Mouse (Mus musculus) lung, postnatal 0 days (tissue): Measurements from ENCODE around the gene Tmem92. TPM values are rescaled to one million over a fixed set of nuclear protein-coding genes. Genes with fewer than 3 reads are reported as not detected.
A peak's percentile ranks its signal among the peaks of the same experiment; 100 is the strongest.

Experiments
- ATAC-seq: fragments of 200-750 bp; cut with Nextera tagmentation; 2 replicates; pipeline ENCODE4 v1.8.0; 2017; ENCODE audit warnings: moderate library complexity
- DNase-seq: peaks from one replicate; pipeline ENCODE4 v3.0.0-alpha.2; 2016; ENCODE audit warnings: low spot score
- H3K27ac ChIP-seq: fragments of 300-500 bp; sonication (generic); 2 replicates; pipeline ENCODE4 v1.5.1; 2014; ENCODE audit warnings: antibody characterized with exemption, mild to moderate bottlenecking, low read length, mixed read lengths
- H3K27me3 ChIP-seq: fragments of 300-500 bp; sonication (generic); replicated peaks from 2 replicates; pipeline ENCODE4 v1.6.1; 2014; ENCODE audit warnings: low read length, mixed read lengths; ENCODE audit not compliant: insufficient read depth
- H3K36me3 ChIP-seq: fragments of 300-500 bp; sonication (generic); 2 replicates; pipeline ENCODE4 v1.6.1; 2014; ENCODE audit warnings: low read length, mixed read lengths; ENCODE audit not compliant: insufficient read depth
- H3K4me1 ChIP-seq: fragments of 300-500 bp; sonication (generic); 2 replicates; pipeline ENCODE4 v1.6.1; 2014; ENCODE audit warnings: antibody characterized with exemption, low read depth, low read length, mixed read lengths; ENCODE audit not compliant: insufficient read depth
- H3K4me2 ChIP-seq: fragments of 300-500 bp; sonication (generic); replicated peaks from 2 replicates; pipeline ENCODE4 v1.6.1; 2014; ENCODE audit warnings: low read depth, mild to moderate bottlenecking, low read length, moderate library complexity, mixed read lengths
- H3K4me3 ChIP-seq: fragments of 300-500 bp; sonication (generic); 2 replicates; pipeline ENCODE4 v1.5.1; 2014; ENCODE audit warnings: low read depth, low read length
- H3K9ac ChIP-seq: fragments of 300-500 bp; sonication (generic); replicated peaks from 2 replicates; pipeline ENCODE4 v1.6.1; 2014; ENCODE audit warnings: low read depth, mild to moderate bottlenecking
- H3K9me3 ChIP-seq: fragments of 300-500 bp; sonication (generic); 2 replicates; pipeline ENCODE4 v1.6.1; 2016; ENCODE audit warnings: low read length, mixed read lengths
- CTCF ChIP-seq: IDR thresholded peaks from 2 replicates; pipeline ENCODE4 v1.5.1; 2016; ENCODE audit warnings: antibody characterized with exemption, mild to moderate bottlenecking
- EP300 ChIP-seq: IDR thresholded peaks from 2 replicates; pipeline ENCODE4 v1.6.1; 2016; ENCODE audit warnings: antibody characterized with exemption, mild to moderate bottlenecking, control low read depth
- WGBS: fragments of 180-500 bp; shearing (Covaris S2); extraction: QIAGEN DNeasy Blood & Tissue Kit; methylation state at CpG from one replicate; pipeline ENCODE4 v1.1.7; 2014; 5-methylcytosine and 5-hydroxymethylcytosine counted together
- polyA plus RNA-seq: library from polyadenylated mRNA; unstranded; fragments of >200 nt; fragmentation: Nextera tagmentation; extraction: Ambion mirVana; gene quantifications from 2 replicates; pipeline ENCODE4 v1.2.1, GENCODE M21; 2015

The Tmem92 gene
- polyA plus RNA-seq, 1 experiment from 2014 or later = not detected

DNA sequence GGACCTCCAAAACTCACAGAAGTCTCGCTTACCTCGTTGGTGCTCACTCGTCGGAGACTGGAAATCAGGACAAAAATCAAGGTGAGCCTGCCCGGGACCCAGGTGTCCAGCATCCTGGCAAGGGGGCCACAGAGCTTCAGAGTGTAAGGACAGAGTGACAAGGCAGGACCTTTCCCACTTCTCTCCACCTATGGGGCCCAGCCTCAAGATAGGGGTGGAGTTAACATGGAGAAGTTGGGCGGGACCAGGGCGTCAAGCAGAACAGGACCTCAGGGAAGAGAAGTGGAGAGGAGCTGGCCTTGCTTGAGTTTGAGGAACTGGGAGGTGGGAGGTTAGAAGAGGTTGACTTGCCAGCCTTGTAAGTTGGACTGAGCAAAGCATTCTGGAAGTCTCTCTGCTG lies 21.7 kb downstream of the Tmem92 start:
- 62% methylated on average over 7 of the region's 7 CpGs for WGBS

GRCm38 (mm10) chr11:94760364-94760763 lies 22.1 kb downstream of the Tmem92 start:
- no peak for ATAC-seq
- 48% methylated on average over 3 of the region's 3 CpGs for WGBS

More for the DNA sequence above, 21.7 kb downstream of the Tmem92 start:
- no peaks in the 10 kb centered on the region for H3K27me3 ChIP-seq
- no peak for TF ChIP-seq CTCF
- TF ChIP-seq EP300 = no peak
- no peak overlapping the region for H3K4me2 ChIP-seq
- no peaks in the 10 kb centered on the region for H3K9me3 ChIP-seq
- no peak for ATAC-seq
- H3K27ac ChIP-seq = no peak overlapping the region
- no peak overlapping the region for H3K4me3 ChIP-seq
- no peak for DNase-seq
- H3K9ac ChIP-seq = no peak overlapping the region
- H3K4me1 ChIP-seq = no peaks in the 10 kb centered on the region
- no peaks in the 10 kb centered on the region for H3K36me3 ChIP-seq

GRCm38 (mm10) chr11:94759916-94760315 lies 22.6 kb downstream of the Tmem92 start:
- no peaks in the 10 kb centered on the region for H3K27me3 ChIP-seq
- no peak overlapping the region for H3K4me3 ChIP-seq
- H3K4me2 ChIP-seq = no peak overlapping the region
- ATAC-seq = no peak
- 70% methylated on average over 6 of the region's 6 CpGs for WGBS
- H3K27ac ChIP-seq = no peak overlapping the region
- TF ChIP-seq EP300 (no peak), CTCF (no peak)
- H3K36me3 ChIP-seq = no peaks in the 10 kb centered on the region
- no peaks in the 10 kb centered on the region for H3K9me3 ChIP-seq
- H3K4me1 ChIP-seq = no peaks in the 10 kb centered on the region
- no peak overlapping the region for H3K9ac ChIP-seq
- no peak for DNase-seq

More at GRCm38 (mm10) chr11:94760364-94760763, 22.1 kb downstream of the Tmem92 start:
- Histone ChIP-seq H3K27me3 (no peaks in the 10 kb centered on the region), H3K4me3 (no peak overlapping the region), H3K27ac (no peak overlapping the region), H3K36me3 (no peaks in the 10 kb centered on the region), H3K4me1 (no peaks in the 10 kb centered on the region), H3K4me2 (no peak overlapping the region), H3K9me3 (no peaks in the 10 kb centered on the region), H3K9ac (no peak overlapping the region)
- no peak for DNase-seq
- TF ChIP-seq EP300 = no peak
- TF ChIP-seq CTCF = no peak

- no peak overlapping the region for H3K4me3 ChIP-seq
- H3K27me3 ChIP-seq = no peaks in the 10 kb centered on the region
- no peak overlapping the region for H3K4me2 ChIP-seq
- no peak overlapping the region for H3K9ac ChIP-seq
- H3K4me1 ChIP-seq = no peaks in the 10 kb centered on the region
- H3K36me3 ChIP-seq = no peaks in the 10 kb centered on the region
- no peak overlapping the region for H3K27ac ChIP-seq
- H3K9me3 ChIP-seq = no peaks in the 10 kb centered on the region
- TF ChIP-seq CTCF = no peak
- no peak for TF ChIP-seq EP300
- ATAC-seq (no peak), DNase-seq (peak; percentile 12)
- WGBS = 20% methylated on average over 2 of the region's 2 CpGs
Measured at GRCm38 (mm10) chr11:94752946-94753713, 29.4 kb downstream of the Tmem92 start.

DNA sequence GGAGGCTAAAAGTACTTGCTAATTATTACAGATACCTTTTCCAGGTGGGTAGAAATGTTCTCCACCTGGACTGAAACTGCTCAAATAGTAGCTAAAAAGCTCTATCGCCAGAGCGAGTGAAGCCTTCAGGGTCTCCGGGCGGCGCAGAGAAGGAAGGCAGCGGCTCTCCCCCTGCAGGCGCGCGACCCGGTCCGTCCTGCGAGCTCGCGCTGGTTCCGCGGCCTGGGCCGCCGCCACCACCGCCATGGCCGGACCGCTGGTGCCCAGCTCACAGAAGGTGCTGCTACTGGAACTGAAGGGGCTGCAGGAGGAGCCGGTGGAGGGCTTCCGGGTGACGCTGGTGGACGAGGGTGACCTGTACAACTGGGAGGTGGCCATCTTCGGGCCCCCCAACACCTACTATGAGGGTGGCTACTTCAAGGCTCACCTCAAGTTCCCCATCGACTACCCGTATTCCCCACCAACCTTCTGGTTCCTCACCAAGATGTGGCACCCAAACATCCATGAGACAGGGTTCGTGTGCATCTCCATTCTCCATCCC lies 40.7 kb downstream of the Tmem92 start, which contains the start of gene Cdc34b:
Gene Cdc34b, plus strand, starts transcription at position 51 of the 541 bp plus-strand sequence.
- Histone ChIP-seq H3K27ac (no peak within 1 kb of the TSS), H3K4me1 (no peaks in the 10 kb centered on the region), H3K27me3 (no peaks in the 10 kb centered on the region), H3K4me3 (no peak within 1 kb of the TSS), H3K9ac (no peak within 1 kb of the TSS), H3K36me3 (no peaks in the 10 kb centered on the region), H3K4me2 (no peak within 1 kb of the TSS), H3K9me3 (no peaks in the 10 kb centered on the region)
- no peak for ATAC-seq
- TF ChIP-seq EP300 = no peak
- TF ChIP-seq CTCF = no peak
- 73% methylated on average over 25 of the region's 29 CpGs for WGBS
- no peak for DNase-seq

DNA sequence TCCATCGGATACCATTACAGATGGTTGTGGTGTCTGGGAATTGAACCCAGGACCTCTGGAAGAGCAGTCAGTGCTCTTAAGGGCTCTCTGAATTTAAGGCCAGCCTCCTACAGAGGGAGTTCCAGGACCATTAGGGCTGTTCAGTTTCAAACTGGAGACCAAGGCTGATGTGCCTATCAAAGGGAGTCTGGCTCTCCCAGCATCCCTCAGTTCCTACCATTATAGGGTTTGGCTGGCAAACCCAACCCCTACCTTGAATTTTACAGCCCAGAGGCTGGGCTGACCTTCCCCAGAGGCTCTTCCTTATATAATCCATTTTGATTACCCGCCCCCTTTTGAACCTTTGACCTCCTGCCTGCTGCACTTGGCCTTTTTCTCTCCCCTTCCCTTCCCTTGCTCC lies 46.8 kb downstream of the Tmem92 start:
- Histone ChIP-seq H3K4me1 (no peaks in the 10 kb centered on the region), H3K9ac (no peak overlapping the region), H3K27me3 (no peaks in the 10 kb centered on the region), H3K9me3 (no peaks in the 10 kb centered on the region), H3K4me3 (no peak overlapping the region), H3K27ac (no peak overlapping the region), H3K4me2 (no peak overlapping the region), H3K36me3 (no peaks in the 10 kb centered on the region)
- no peak for DNase-seq
- ATAC-seq = no peak
- 63% methylated on average over 2 of the region's 2 CpGs for WGBS
- TF ChIP-seq CTCF (no peak), EP300 (no peak)
